Mouse (Mus musculus): ENCODE results near the gene Cox15.

DNA sequence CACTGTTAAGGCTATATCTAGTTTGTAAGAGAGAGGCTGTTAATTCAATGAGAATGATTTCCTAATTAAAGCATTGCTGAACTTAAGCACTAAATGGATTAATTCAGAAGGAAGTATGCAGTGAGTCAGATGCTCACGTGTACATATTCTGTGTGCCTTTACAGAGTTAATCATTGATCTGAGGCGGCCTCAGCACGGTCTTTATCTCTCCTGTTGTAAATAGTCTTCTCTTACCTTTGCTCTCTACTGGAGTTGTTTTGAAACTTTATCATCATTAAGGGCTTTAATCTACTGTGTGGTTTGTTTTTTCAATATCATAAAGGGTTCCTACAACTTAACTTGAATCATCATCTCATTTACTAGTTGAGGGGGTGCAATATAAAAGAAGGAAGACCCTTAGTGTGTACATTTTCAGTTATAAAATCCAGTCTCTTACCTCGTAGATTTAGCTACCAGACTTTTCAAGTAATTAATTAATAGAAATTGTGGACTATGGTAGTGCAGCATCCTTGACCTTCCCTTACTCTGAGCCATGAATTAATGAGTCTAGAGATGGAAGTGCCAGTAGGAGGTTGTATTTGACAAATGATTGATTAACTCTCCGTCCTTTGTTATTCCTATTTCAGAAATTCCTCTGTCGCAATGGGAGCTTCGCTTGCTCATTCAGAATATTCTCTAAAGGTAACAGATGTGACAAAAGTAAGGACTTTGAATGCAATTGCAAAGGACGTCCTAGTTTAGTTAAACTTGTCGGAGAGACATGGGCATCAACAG is 14.9 kb upstream of the Cox15 start:
- no peak for TF ChIP-seq GATA1 (IDR thresholded peaks at IDR 0.05; ENCODE audit: borderline replicate concordance, low read length)
- no peak for TF ChIP-seq FLI1 (IDR thresholded peaks at IDR 0.05; ENCODE audit: low read length)

All from megakaryocyte, embryonic 14.5 days (primary cell).